Mouse (Mus musculus) hindbrain, embryonic 15.5 days (tissue): ENCODE results near the gene H2-Ob. TPM values are rescaled to one million over a fixed set of nuclear protein-coding genes. Genes with fewer than 3 reads are reported as not detected.

Experiments used
- ATAC-seq: fragments of 200-750 bp; cut with Nextera tagmentation; 2 replicates; pipeline ENCODE4 v1.8.0; 2017; ENCODE audit warnings: low read depth, moderate number of reproducible peaks, moderate TSS enrichment; ENCODE audit not compliant: low FRiP score
- H3K27ac ChIP-seq: fragments of 300-500 bp; sonication (generic); replicated peaks from 2 replicates; pipeline ENCODE4 v1.5.1; 2015; ENCODE audit warnings: mild to moderate bottlenecking, inconsistent platforms
- H3K27me3 ChIP-seq: fragments of 300-500 bp; sonication (generic); 2 replicates; pipeline ENCODE4 v1.6.1; 2015; ENCODE audit warnings: control low read depth, inconsistent platforms
- H3K36me3 ChIP-seq: fragments of 300-500 bp; sonication (generic); 2 replicates; pipeline ENCODE4 v1.6.1; 2015; ENCODE audit warnings: control low read depth, inconsistent platforms
- H3K4me1 ChIP-seq: fragments of 300-500 bp; sonication (generic); replicated peaks from 2 replicates; pipeline ENCODE4 v1.6.1; 2015; ENCODE audit warnings: control low read depth, inconsistent platforms
- H3K4me2 ChIP-seq: fragments of 300-500 bp; sonication (generic); 2 replicates; pipeline ENCODE4 v1.6.1; 2015; ENCODE audit warnings: moderate library complexity, mild to moderate bottlenecking, inconsistent platforms
- H3K4me3 ChIP-seq: fragments of 300-500 bp; sonication (generic); 2 replicates; pipeline ENCODE4 v1.5.1; 2015; ENCODE audit warnings: mild to moderate bottlenecking, inconsistent platforms
- H3K9ac ChIP-seq: fragments of 300-500 bp; sonication (generic); 2 replicates; pipeline ENCODE4 v1.6.1; 2015; ENCODE audit warnings: inconsistent platforms
- H3K9me3 ChIP-seq: fragments of 300-500 bp; sonication (generic); 2 replicates; pipeline ENCODE4 v1.6.1; 2016; ENCODE audit warnings: control low read depth, inconsistent platforms
- WGBS: fragments of 180-500 bp; shearing (Covaris S2); methylation state at CpG from one replicate; pipeline ENCODE4 v1.1.7; 2015; 5-methylcytosine and 5-hydroxymethylcytosine counted together
- polyA plus RNA-seq: library from polyadenylated mRNA; unstranded; fragments of >200 nt; fragmentation: Nextera tagmentation; extraction: Ambion mirVana; gene quantifications from 2 replicates; pipeline ENCODE4 v1.2.1, GENCODE M21; 2015

Gene H2-Ob
- polyA plus RNA-seq, 1 experiment from 2014 or later = 0.21 TPM

DNA sequence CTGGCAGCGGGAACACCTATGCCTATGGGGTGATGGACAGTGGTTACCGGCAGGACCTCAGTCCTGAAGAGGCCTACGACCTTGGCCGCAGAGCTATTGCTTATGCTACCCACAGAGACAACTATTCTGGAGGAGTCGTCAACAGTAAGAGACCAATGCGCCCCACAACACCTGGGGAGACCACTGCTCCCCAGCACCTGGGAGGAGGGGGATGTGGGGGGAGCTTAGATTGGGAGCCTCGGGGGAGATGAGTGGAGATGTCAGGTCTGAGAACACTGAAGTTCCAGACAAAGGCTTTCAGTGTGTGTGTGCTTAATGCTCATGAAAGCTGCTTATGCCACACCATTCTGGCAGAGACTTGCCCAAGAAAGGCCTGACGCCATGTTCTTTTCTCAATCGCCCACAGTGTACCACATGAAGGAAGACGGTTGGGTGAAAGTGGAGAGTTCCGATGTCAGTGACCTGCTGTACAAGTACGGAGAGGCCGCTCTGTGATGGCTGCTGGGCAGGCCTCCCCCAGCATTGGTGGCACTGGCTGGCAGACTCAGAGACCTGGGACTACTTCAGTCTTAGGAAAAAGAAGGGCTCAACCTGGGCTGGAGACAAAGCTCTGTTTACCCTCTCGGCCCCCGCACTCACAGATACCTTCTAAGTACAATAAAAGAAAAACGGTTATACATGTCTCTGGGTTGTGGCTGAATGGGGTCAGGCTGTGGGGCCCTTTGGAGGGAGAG lies 37.8 kb upstream of the H2-Ob start:
- 89% methylated on average over 16 of the region's 16 CpGs for WGBS
- no peak overlapping the region for H3K9ac ChIP-seq
- H3K27ac ChIP-seq = no peak overlapping the region
- no peak overlapping the region for H3K4me2 ChIP-seq
- H3K27me3 ChIP-seq = peaks cover 62% of the 10 kb centered on the region
- H3K9me3 ChIP-seq = no peaks in the 10 kb centered on the region
- peaks cover 33% of the 10 kb centered on the region for H3K4me1 ChIP-seq
- H3K36me3 ChIP-seq = no peaks in the 10 kb centered on the region
- ATAC-seq = no peak
- H3K4me3 ChIP-seq = no peak overlapping the region

DNA sequence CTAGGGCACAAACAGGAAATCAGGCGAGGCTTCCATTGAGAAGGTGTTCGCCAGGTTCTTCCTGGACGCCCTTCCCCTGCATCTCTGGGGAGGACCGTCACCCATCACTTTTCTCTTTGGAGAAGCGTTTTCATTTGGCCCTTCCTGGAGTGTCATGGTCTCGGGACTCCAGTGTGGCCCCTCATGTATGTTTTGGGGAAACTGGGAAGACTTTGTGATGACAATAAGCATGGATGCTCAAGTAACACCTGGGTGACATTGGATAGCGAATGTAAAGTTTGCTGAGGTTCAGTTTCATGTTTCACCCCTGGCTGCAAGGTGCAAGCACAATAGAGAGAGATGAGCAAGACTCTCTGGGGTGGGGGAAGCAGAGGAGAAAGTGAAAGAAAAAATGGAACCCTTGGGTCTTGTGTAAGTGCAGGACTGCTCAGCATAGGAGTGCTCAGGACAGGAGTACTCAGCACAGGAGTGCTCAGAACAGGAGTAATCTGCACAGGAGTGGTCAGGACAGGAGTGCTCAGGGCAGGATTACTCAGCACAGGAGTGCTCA lies 37.1 kb upstream of the H2-Ob start:
- Histone ChIP-seq H3K36me3 (no peaks in the 10 kb centered on the region), H3K4me1 (peaks cover 32% of the 10 kb centered on the region), H3K9me3 (no peaks in the 10 kb centered on the region), H3K4me3 (no peak overlapping the region), H3K27me3 (peaks cover 61% of the 10 kb centered on the region), H3K4me2 (no peak overlapping the region), H3K9ac (no peak overlapping the region), H3K27ac (no peak overlapping the region)
- no peak for ATAC-seq
- WGBS = 72% methylated on average over 7 of the region's 7 CpGs

DNA sequence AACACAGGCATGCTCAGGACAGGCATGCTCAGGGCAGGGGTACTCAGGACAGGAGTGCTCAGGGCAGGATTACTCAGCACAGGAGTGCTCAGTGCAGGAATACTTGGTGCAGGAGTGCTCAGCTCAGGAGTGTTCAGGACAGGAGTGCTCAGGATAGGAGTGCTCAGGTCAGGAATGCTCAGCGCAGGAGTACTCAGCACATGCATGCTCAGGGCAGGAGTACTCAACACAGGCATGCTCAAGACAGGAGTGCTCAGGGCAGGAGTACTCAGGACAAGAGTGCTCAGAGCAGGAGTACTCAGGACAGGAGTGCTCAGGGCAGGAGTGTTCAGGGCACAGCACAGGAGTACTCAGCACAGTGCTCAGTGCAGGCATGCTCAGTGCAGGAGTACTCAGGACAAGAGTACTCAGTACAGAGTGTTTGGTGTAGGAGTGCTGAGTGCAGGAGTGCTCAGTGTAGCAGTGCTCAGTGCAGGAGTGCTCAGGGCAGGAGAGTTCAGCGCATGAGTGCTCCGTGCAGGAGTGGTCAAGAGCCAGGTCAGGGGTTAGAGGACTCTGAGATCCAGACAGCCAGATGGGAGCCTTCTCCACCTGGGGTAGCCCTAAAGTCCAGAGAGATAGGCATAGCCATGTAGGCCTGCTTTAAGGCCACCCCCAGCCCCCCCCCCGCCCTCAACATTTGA lies 35.8 kb upstream of the H2-Ob start:
- Histone ChIP-seq H3K27me3 (peaks cover 54% of the 10 kb centered on the region), H3K36me3 (no peaks in the 10 kb centered on the region), H3K4me1 (peaks cover 19% of the 10 kb centered on the region), H3K27ac (no peak overlapping the region), H3K9me3 (no peaks in the 10 kb centered on the region), H3K4me3 (no peak overlapping the region), H3K4me2 (no peak overlapping the region), H3K9ac (no peak overlapping the region)
- WGBS = 78% methylated on average over 4 of the region's 4 CpGs
- peak; percentile 52; the same call in 1 of the 2 replicates for ATAC-seq

DNA sequence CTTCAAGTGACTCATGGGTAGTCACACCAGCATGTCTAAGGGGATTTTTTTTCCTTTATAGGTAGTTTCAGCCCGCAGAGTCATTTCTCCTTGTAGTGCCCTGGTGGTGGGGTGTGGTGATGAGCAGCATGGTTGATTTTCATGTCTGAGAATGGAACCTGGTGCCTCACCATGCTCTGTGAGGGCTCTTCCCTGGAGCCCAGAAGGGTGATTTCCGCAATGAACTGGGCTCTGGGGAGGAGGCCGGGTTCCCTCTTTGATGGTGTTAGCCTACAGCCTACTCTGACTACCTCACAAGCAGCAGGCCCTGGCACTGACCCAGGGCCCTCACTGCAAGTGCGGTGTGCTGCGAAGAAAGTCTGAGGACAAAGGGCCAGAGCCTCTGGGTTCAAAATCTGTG lies 35.3 kb upstream of the H2-Ob start, which contains the start of gene Tap2:
TSS of gene Tap2 (plus strand) at position 84 of the 400 bp plus-strand sequence.
- Histone ChIP-seq H3K4me3 (peak within 1 kb of the TSS; percentile 57), H3K4me2 (peak within 1 kb of the TSS; percentile 85), H3K9me3 (no peaks in the 10 kb centered on the region), H3K27ac (no peak within 1 kb of the TSS), H3K9ac (peak within 1 kb of the TSS; percentile 50), H3K27me3 (peaks cover 50% of the 10 kb centered on the region), H3K4me1 (peaks cover 14% of the 10 kb centered on the region; the same call in 1 of the 2 replicates), H3K36me3 (no peaks in the 10 kb centered on the region)
- WGBS = 62% methylated on average over 5 of the region's 5 CpGs
- no peak for ATAC-seq

DNA sequence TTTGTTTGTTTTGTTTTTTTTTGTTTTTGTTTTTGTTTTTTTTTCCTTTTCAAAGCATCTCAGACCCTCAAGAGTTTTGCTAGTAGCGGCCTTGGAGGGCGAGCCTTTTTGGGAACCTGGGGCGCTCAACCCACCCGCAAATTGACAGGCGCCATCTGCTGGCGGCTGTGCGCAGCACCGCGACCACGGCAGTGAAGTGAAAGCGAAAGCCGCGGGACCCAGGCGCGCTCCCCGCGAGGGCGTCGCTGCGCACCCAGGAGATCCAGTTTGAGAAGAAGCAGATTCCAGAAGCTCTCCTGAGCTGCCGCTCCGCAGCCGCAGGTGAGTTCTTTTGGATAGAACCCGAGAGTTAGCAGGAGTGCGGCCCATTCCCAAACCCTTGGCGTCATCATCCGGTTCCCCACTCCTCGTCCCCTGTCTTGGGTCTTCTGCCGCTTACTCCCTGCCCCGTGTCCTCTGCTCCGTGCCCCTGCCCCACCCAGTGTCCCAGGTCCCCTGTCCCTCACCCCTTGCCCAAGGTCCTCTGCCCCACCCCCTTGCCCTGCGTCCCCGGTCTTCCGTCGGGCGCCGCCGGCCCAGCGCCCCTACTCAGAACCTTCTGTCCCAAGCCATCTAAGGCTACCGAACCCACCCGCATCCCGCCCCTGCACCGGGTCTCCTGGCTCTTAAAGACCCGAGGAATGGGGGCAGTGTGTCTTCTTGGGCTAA lies 34.2 kb upstream of the H2-Ob start:
- Histone ChIP-seq H3K9me3 (no peaks in the 10 kb centered on the region), H3K9ac (peak overlapping the region; percentile 50), H3K4me1 (peaks cover 14% of the 10 kb centered on the region; the same call in 1 of the 2 replicates), H3K4me3 (peak overlapping the region; percentile 57), H3K27me3 (peaks cover 41% of the 10 kb centered on the region), H3K27ac (no peak overlapping the region), H3K4me2 (peak overlapping the region; percentile 85), H3K36me3 (no peaks in the 10 kb centered on the region)
- peak; percentile 35; the same call in 1 of the 2 replicates for ATAC-seq
- under 1% methylated on average over 44 of the region's 44 CpGs for WGBS

DNA sequence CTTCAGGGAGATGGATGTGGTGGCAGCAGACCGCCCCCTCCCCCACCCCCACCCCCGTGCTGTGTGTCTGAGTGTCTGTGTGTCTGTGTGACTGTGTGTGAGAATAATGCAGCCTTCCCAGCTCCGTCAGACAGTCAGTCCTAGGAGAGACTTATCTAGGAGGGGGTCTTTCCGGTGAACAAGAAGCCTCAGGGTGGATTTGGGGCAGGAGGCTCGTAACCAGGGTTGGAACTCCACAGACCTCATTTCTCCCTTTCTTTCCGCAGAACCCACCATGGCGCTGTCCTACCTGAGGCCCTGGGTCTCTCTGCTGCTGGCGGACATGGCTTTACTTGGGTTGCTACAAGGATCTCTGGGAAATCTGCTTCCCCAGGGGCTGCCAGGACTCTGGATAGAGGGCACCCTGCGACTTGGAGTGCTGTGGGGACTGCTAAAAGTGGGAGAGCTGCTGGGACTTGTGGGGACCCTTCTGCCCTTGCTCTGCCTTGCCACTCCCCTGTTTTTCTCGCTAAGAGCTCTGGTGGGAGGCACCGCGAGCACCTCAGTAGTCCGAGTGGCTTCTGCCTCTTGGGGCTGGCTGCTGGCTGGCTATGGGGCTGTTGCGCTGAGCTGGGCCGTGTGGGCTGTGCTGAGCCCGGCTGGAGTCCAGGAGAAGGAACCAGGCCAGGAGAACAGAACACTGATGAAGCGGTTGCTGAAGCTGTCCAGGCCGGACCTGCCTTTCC lies 33.5 kb upstream of the H2-Ob start:
- peak overlapping the region; percentile 57 for H3K4me3 ChIP-seq
- H3K4me2 ChIP-seq = peak overlapping the region; percentile 85
- peaks cover 14% of the 10 kb centered on the region; the same call in 1 of the 2 replicates for H3K4me1 ChIP-seq
- H3K36me3 ChIP-seq = no peaks in the 10 kb centered on the region
- no peak overlapping the region for H3K9ac ChIP-seq
- 13% methylated on average over 17 of the region's 18 CpGs for WGBS
- no peak overlapping the region for H3K27ac ChIP-seq
- peaks cover 47% of the 10 kb centered on the region for H3K27me3 ChIP-seq
- peak; percentile 12; the same call in 1 of the 2 replicates for ATAC-seq
- no peaks in the 10 kb centered on the region for H3K9me3 ChIP-seq

DNA sequence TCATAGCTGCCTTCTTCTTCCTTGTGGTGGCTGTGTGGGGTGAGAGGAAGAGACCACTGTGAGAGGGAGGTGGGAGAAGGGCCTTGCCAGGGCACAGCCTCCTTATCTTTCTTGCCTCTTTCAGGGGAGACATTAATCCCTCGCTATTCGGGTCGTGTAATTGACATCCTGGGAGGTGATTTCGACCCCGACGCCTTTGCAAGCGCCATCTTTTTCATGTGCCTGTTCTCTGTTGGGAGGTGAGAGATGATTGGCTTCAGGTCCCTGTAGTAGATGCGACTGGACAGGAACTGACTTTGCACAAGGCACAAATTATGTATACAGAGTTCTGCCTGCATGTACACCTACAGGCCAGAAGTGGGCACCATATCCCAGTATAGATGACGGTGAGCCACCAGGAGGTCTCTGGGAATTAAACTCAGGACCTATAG lies 32.9 kb upstream of the H2-Ob start:
- ATAC-seq = no peak
- Histone ChIP-seq H3K9ac (no peak overlapping the region), H3K36me3 (no peaks in the 10 kb centered on the region), H3K27me3 (peaks cover 47% of the 10 kb centered on the region), H3K9me3 (no peaks in the 10 kb centered on the region), H3K4me1 (peaks cover 14% of the 10 kb centered on the region; the same call in 1 of the 2 replicates), H3K27ac (no peak overlapping the region), H3K4me2 (no peak overlapping the region), H3K4me3 (no peak overlapping the region)
- WGBS = 23% methylated on average over 9 of the region's 9 CpGs

DNA sequence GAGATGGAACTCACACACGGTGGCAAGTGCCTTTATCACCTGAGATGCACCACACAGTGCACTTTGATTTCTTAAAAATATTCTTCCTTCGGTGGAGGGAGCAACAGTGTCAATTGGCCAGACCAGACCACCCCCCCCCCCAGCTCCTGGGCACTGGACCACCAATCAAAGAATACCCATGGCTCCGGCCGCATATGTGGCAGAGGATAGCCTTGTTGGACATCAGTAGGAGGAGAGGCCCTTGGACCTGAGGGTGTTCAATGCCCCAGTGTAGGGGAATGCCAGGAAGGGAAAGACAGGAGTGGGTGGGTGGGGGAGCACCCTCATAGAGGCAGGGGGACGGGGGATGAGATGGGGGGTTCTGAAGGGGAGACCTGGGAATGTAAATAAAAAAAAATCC lies 32.0 kb upstream of the H2-Ob start:
- Histone ChIP-seq H3K9me3 (no peaks in the 10 kb centered on the region), H3K27me3 (peaks cover 48% of the 10 kb centered on the region), H3K4me3 (no peak overlapping the region), H3K4me1 (peaks cover 14% of the 10 kb centered on the region; the same call in 1 of the 2 replicates), H3K9ac (no peak overlapping the region), H3K36me3 (no peaks in the 10 kb centered on the region), H3K4me2 (no peak overlapping the region), H3K27ac (no peak overlapping the region)
- 91% methylated on average over 5 of the region's 5 CpGs for WGBS
- no peak for ATAC-seq

DNA sequence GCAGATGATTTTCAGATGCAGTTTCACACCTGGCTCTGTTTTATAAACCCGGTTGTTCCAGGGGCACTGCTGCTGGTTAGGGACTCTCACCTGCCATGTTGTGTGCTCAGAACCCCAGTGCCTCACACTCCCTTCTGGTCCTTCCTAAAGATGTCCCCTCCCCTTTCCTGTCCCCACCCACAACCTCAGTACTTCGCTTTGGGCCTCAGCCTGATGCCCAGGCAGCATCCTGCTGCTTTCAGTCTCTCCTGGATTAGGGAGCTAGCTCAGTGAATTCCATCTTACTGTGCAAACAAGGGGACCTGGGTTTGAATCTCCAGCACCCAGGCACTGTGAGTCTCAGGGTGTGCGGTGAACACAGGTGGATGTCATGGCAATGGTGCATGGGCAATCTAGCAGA lies 31.2 kb upstream of the H2-Ob start:
- Histone ChIP-seq H3K4me3 (no peak overlapping the region), H3K9me3 (no peaks in the 10 kb centered on the region), H3K36me3 (no peaks in the 10 kb centered on the region), H3K9ac (no peak overlapping the region), H3K27ac (no peak overlapping the region), H3K4me2 (no peak overlapping the region), H3K27me3 (peaks cover 53% of the 10 kb centered on the region), H3K4me1 (peaks cover 14% of the 10 kb centered on the region; the same call in 1 of the 2 replicates)
- WGBS = 61% methylated on average over 3 of the region's 3 CpGs
- no peak for ATAC-seq

DNA sequence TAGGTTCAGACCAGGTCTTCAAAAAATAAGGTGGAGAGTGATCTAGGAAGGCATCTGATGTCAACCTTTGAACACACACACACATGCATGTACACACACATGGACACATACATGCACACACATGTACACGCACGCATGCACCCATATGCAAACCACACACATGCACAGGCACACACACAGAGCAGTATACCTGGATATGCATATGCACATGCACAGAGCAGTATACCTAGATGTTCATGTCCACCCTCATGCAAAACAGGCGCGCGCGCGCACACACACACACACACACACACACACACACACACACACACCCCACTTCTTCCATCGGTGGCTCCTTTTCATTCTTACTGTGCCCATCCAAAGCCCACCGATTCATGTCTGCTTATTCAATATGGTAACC lies 30.8 kb upstream of the H2-Ob start:
- Histone ChIP-seq H3K9ac (no peak overlapping the region), H3K4me3 (no peak overlapping the region), H3K4me1 (peaks cover 14% of the 10 kb centered on the region; the same call in 1 of the 2 replicates), H3K9me3 (no peaks in the 10 kb centered on the region), H3K36me3 (no peaks in the 10 kb centered on the region), H3K4me2 (no peak overlapping the region), H3K27ac (no peak overlapping the region), H3K27me3 (peaks cover 55% of the 10 kb centered on the region)
- WGBS = 96% methylated on average over 9 of the region's 9 CpGs
- no peak for ATAC-seq

DNA sequence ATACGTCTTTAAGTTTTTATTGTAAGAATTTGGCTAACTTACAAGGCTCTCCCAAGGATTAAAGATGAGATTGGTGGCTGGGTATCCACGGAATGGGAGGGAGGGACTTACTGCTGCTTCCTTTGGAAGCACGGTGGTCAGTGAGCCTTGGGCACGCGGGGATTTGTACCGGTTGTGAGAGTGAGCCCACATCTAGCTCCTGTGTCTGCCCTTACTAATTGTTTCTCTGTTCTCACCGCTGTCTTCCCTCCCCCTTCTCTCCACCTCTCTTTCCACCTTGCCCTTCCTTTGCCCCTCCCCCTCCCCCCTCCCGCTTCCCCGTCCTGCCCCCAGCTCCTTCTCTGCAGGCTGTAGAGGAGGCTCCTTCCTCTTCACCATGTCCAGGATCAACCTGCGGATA lies 30.3 kb upstream of the H2-Ob start:
- Histone ChIP-seq H3K4me3 (no peak overlapping the region), H3K27ac (no peak overlapping the region), H3K4me1 (peaks cover 14% of the 10 kb centered on the region; the same call in 1 of the 2 replicates), H3K9ac (no peak overlapping the region), H3K4me2 (no peak overlapping the region), H3K27me3 (peaks cover 56% of the 10 kb centered on the region), H3K36me3 (no peaks in the 10 kb centered on the region), H3K9me3 (no peaks in the 10 kb centered on the region)
- no peak for ATAC-seq
- WGBS = 26% methylated on average over 10 of the region's 10 CpGs
